Mouse (Mus musculus): ENCODE data around the gene Gpank1. TPM values are rescaled to one million over a fixed set of nuclear protein-coding genes. Genes with fewer than 3 reads are reported as not detected.

Gpank1 gene
- total RNA-seq, 1 experiment from 2014 or later, result 50.1 TPM

- ATAC-seq (replicated peaks; ENCODE audit: low read depth, poor library complexity, severe bottlenecking), result no peak
Observed at GRCm38 (mm10) chr17:35127017-35127416, 5.8 kb downstream of the Gpank1 start.

- ATAC-seq (replicated peaks; ENCODE audit: low read depth, poor library complexity, severe bottlenecking), result no peak
Observed at GRCm38 (mm10) chr17:35128996-35129395, 7.7 kb downstream of the Gpank1 start.

GRCm38 (mm10) chr17:35131038-35131437 is 9.8 kb downstream of the Gpank1 start:
- ATAC-seq (replicated peaks; ENCODE audit: low read depth, poor library complexity, severe bottlenecking), result no peak

DNA sequence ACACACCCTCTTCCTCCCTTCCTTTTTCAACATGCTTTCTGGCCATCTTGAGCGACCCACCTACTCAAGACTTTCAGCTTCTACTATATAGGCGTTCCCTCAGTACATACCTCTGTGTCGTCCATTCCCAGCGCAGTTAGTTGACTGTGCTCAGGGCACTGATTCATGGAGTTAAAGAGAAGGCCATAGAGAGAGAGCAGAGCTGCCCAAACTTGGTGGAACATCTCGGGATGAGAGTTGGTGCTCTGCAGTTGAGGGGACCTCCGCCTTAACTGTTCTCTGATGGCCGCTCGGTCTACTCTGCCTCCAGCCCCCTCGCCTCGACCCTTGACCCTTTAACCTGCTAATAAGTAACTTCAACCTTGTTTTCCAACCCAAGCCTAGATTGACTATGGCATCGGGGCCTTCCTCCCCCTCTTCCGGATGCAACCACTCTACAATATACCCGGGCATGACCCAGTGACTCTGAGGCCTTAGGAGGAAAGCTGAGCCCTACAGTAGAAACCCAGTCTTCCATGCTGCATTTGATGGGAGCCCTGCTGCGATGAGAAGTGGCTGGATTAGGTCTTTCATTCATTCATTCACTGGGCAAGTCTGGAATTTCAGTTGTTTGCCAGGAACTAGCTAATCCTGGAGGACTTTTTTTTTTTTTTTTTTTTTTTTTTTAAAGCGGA is 10.4 kb downstream of the Gpank1 start, which contains the start of gene Apom:
Gene Apom, minus strand, starts transcription at position 551 of the 674 bp plus-strand sequence.
- no peak for ATAC-seq (replicated peaks; ENCODE audit: low read depth, poor library complexity, severe bottlenecking)

- no peak for ATAC-seq (replicated peaks; ENCODE audit: low read depth, poor library complexity, severe bottlenecking)
Observed at GRCm38 (mm10) chr17:35132174-35132560, 10.9 kb downstream of the Gpank1 start.

DNA sequence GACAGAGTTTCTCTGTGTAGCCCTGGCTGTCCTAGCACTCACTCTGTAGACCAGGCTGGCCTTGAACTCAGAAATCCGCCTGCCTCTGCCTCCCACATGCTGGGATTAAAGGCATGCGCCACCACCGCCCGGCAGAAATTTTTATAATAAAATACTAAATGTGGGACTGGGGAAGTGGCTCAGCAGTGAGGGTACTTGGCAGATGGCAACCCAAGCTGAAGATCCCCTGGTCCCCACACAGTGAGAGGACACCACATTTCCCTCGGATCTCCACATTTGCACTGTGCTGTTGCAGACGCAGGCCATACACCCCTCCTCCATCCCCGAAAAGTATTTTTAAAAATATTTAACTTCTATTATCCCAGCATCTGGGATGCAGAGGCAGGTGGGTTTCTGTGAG is 12.3 kb downstream of the Gpank1 start:
- no peak for ATAC-seq (replicated peaks; ENCODE audit: low read depth, poor library complexity, severe bottlenecking)

DNA sequence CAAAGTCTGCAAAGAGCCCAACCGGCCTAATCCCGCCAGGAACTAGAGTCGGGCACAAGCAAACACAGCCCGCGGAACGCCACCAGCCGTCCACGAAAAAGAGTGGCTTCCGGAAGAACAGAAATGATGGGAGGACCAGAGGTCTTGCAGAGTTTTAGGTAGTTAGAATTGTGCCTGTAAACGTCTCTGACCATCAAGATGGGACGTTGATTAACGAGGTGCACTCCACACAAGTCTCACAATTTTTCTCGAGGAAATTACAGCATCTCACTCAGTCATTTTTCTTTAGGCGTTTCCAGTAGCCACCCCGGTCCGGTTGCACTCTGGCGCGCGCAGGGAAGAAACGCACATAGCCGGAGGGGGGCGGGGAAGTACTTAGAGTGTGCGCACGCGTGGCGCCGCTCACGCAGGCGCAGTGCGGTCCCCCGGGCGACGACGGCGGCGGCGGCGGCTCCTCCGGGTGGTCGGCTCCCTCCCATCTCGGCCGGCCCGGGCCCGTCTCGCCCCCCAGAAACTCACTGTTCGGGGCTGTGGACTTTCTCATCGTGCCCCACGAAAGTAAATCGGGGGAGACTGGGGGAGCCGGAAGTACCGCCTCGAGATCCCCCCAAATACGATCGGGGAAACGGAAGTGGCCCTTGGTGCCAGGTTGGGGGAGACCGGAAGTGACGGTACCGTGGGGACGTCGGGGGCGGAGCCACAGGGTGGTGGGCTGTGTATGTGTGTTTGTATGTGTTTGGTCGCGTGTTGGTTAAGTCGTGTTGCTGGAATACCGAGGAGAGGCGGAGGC is 13.7 kb downstream of the Gpank1 start, which contains the start of gene Bag6:
Gene Bag6, plus strand, starts transcription at position 378 of the 790 bp plus-strand sequence.
- peak; percentile 78 for ATAC-seq (replicated peaks; ENCODE audit: low read depth, poor library complexity, severe bottlenecking)

- peak; percentile 46 for ATAC-seq (replicated peaks; ENCODE audit: low read depth, poor library complexity, severe bottlenecking)
Observed at GRCm38 (mm10) chr17:35135591-35136320, 14.5 kb downstream of the Gpank1 start.

GRCm38 (mm10) chr17:35139269-35139668 is 18.0 kb downstream of the Gpank1 start:
- ATAC-seq (replicated peaks; ENCODE audit: low read depth, poor library complexity, severe bottlenecking), result no peak

DNA sequence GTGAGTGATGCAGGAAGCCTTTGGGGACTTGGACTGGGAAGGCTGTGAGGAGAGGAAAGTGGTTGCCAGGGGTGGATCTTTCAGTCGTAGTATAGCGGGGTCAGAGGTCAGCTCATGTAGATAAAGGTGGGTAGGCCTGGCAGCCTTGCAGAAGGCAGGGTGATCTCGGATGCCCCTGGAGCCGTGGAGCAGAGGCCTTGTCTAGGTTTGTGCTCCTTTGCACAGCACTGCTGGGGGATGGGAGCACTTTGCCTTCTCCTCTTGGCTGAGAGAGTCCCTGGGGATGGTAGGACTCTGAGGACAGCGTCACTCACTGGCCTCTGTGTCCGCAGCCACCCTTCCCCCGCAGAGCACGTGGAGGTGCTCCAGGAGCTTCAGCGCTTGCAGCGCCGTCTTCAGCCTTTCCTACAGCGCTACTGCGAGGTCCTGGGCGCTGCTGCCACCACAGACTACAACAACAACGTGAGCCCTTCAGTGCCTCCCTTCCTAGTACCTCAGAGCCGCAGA is 19.3 kb downstream of the Gpank1 start:
- ATAC-seq (replicated peaks; ENCODE audit: low read depth, poor library complexity, severe bottlenecking), result no peak

DNA sequence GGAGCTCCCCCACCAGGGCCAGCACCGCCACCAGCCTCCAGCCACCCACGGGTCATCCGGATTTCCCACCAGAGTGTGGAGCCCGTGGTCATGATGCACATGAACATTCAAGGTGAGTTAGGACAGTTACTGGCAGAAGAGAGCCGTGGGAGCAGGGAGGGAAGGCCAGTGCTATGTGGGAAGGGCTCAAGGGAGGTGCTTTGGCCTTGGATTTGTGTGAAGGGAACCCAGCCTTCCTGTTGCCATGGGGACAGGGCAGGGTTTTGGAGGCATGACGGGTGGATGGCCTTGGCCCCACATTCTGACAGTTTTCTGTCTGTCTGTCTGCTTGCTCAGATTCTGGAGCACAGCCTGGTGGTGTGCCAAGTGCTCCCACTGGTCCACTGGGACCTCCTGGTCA is 20.7 kb downstream of the Gpank1 start:
- no peak for ATAC-seq (replicated peaks; ENCODE audit: low read depth, poor library complexity, severe bottlenecking)

DNA sequence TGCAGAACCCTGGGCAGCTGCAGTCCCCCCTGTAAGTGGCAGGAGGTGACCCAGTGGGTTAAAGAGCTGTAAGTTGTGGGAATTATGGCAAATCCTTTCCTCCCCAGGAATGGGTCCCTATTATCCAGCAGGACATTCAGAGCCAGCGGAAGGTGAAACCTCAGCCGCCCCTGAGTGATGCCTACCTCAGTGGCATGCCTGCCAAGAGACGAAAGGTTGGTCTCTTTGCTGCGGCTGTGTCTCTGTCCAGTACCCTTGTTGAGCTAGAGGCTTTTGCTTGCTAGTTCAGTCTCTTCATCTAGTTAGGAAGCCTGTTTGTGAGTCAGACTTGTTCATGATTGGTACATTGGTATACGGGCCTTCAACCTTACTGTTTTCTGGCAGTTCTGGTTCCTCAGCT is 24.9 kb downstream of the Gpank1 start:
- no peak for ATAC-seq (replicated peaks; ENCODE audit: low read depth, poor library complexity, severe bottlenecking)

- no peak for ATAC-seq (replicated peaks; ENCODE audit: low read depth, poor library complexity, severe bottlenecking)
Observed at GRCm38 (mm10) chr17:35147348-35147747, 26.1 kb downstream of the Gpank1 start.

- ATAC-seq (replicated peaks; ENCODE audit: low read depth, poor library complexity, severe bottlenecking), result no peak
Observed at GRCm38 (mm10) chr17:35147922-35148639, 26.8 kb downstream of the Gpank1 start.

DNA sequence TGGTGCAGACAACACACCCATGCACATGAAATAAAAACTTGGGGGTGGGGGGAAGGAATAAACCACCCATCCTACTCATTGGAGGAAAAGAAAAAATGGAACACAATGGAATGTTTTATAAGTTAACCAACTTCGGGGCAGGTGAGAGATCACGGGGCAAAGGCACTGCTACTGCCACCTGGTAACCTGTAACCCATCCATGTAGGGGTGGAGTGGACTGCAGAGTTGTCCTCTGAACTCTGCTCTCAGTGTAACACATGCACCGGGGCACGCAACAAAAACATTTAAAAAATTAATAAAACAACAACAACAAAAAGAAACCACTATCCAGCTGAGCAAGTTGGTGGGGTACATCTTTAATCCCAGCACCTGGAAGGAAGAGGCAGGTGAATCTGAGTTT is 30.9 kb downstream of the Gpank1 start:
- no peak for ATAC-seq (replicated peaks; ENCODE audit: low read depth, poor library complexity, severe bottlenecking)

GRCm38 (mm10) chr17:35153077-35153476 is 31.8 kb downstream of the Gpank1 start:
- ATAC-seq (replicated peaks; ENCODE audit: low read depth, poor library complexity, severe bottlenecking), result no peak

GRCm38 (mm10) chr17:35153931-35154330 is 32.7 kb downstream of the Gpank1 start:
- no peak for ATAC-seq (replicated peaks; ENCODE audit: low read depth, poor library complexity, severe bottlenecking)

- no peak for ATAC-seq (replicated peaks; ENCODE audit: low read depth, poor library complexity, severe bottlenecking)
Observed at GRCm38 (mm10) chr17:35154616-35155015, 33.4 kb downstream of the Gpank1 start.

DNA sequence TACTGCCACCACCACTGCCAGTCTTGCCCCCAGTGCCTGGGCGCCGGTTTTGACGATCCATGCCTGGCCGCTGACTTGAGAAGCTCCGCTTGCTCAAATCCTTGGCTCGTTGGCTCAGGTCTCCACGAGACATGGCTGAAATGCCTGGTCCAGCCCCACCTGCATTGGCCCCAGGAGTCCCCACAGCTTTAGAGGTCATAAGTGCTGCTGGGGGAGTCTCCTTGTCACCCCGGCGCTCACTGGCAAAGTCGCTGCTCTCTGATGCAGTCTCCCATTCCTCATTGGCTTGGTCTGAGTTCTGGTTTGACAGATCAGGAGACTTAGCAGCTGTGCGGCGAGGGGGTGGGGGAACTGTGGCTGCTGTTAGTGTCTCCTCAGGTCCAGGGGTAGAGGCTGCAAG is 34.2 kb downstream of the Gpank1 start:
- ATAC-seq (replicated peaks; ENCODE audit: low read depth, poor library complexity, severe bottlenecking), result no peak

Measured in common myeloid progenitor, adult 5-6 weeks (primary cell).